Mouse (Mus musculus) B cell, adult 2 months (primary cell): ENCODE results near the gene Polr3e.
"Not testable (repeated sequence)": the region's sequence is repeated elsewhere in the genome, so short reads cannot be mapped to it uniquely, and the experiment has no call there.

ENCODE experiments used
- DNase-seq, 2 experiments: peaks; one replicate each; pipeline ENCODE4 v3.0.0; 2022

The Polr3e gene

GRCm38 (mm10) chr7:120911268-120911667 lies 6.3 kb upstream of the Polr3e start:
- DNase-seq = not testable (repeated sequence)

- DNase-seq = peak; percentile 18 to 21
Measured at GRCm38 (mm10) chr7:120913332-120913731, 4.2 kb upstream of the Polr3e start.

- DNase-seq = peak; percentile 8 to 18
Measured at GRCm38 (mm10) chr7:120916262-120916875, 1.2 kb upstream of the Polr3e start.

GRCm38 (mm10) chr7:120917279-120917591 lies 309 bp upstream of the Polr3e start:
- DNase-seq = no peak

GRCm38 (mm10) chr7:120918526-120918962 lies 1.0 kb downstream of the Polr3e start:
- peak; percentile 83 to 85 for DNase-seq

DNA sequence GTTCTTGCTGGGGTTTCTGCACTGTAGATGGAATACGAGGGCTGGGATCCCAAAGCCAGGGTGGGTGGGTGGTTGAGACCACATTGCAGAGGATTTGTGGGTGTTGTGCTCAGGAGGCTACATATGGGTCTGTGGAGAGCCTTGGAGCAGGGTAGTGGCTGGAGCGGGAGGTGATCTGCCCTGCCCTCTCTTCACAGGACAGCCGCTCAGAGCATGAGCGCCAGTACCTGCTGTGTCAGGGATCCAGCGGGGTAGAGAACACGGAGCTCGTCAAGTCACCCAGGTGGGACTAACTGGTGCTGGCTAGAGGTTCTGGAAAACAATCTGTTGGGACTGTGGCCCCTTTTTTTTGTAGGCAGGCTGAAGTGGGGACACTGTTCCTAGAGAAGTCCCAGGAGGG lies 15.6 kb downstream of the Polr3e start:
- no peak for DNase-seq

DNA sequence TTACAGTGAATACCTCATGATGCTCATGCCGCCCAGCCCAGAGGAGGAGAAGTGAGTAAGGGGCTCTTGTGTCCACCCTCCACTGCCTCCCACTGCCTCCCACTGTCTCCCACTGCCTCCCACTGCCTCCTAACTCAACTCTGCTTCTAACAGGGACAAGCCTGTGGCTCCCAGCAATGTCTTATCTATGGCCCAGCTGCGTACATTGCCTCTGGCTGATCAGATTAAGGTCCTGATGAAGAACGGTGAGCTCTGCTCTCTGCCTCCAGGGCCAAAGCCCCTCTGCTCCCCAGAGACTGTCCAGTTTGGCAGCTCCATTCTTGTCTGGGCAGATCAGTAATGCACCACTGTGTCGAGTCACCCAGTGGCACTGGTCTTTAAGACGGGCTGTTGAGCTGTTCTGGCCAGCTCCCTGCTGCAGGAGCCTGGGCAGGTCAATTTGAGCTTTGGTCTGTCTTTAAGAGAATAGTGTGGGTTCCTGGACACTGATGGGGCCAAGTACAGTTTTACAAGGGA lies 16.2 kb downstream of the Polr3e start:
- no peak for DNase-seq

GRCm38 (mm10) chr7:120934716-120935115 lies 17.2 kb downstream of the Polr3e start:
- DNase-seq = peak; percentile 64 to 68

GRCm38 (mm10) chr7:120936522-120936921 lies 19.0 kb downstream of the Polr3e start:
- no peak for DNase-seq

DNA sequence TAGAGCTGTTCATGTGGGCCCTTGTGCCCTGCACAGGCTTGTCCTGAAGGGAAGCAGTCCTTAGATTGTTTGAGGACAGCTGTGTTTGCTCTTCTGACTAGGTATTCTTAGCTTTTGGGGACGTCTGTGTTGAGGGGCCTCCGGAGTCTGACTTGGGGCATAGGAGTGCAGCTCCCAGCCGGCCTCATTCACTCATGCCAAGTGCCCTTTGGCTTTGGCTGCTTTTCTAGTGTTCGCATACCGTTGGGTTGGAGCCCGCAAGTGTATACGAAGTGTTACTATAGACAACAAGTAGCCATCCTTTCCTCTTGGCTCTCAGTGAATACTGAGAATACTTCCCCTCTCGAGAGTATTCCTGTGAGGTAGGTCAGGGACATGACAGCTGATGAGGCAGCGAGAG lies 20.7 kb downstream of the Polr3e start:
- no peak for DNase-seq

- no peak for DNase-seq
Measured at GRCm38 (mm10) chr7:120940343-120940742, 22.8 kb downstream of the Polr3e start.

DNA sequence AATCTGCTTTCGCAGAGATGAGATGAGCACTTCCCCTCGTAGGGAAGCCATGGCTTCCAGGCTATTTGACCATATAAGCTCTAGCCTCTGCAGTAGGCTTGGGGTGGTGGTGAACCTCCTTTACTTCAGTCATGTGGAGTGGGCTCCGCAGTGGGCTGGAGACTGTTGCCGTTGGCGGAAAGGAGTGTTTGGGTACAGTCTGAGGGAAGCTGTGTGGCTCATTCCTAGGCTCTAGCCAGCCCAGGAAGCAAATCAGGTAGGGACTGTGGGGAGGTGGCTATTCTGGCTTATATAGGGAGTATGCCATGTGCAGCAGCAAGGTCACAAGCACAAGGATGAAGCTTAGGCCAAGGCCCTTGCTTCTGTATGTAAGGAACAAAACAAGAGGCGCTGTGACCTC lies 23.7 kb downstream of the Polr3e start:
- no peak for DNase-seq

GRCm38 (mm10) chr7:120942506-120942905 lies 25.0 kb downstream of the Polr3e start:
- no peak for DNase-seq

DNA sequence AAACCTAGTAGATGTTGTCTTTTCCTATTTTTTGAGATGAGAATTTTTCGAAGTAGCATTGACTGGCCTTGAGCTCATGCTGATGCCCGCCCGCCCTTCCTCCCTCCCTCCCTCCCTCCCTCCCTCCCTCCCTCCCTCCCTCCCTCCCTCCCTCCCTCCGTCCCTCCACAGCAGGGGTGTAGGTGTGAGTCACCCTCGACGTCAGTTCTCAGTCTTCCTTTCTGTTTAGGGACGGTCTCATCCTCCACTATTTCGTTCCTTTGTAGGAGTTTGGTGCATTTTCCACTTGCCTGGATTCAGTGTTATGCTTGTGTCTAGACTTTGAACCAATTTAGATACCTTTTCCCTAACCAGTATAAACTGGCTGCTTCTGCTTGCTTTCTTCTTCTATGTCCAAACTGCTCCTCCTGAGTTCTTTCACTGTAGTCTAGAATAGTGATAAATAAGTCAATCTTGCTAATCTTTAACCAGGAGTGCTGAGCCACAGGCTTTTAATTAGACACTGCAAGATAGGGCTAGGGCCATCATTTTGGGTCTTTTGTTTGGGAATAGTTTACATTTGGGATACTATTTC lies 26.5 kb downstream of the Polr3e start:
- no peak for DNase-seq

GRCm38 (mm10) chr7:120953591-120953990 lies 36.0 kb downstream of the Polr3e start:
- not testable (repeated sequence) for DNase-seq

DNA sequence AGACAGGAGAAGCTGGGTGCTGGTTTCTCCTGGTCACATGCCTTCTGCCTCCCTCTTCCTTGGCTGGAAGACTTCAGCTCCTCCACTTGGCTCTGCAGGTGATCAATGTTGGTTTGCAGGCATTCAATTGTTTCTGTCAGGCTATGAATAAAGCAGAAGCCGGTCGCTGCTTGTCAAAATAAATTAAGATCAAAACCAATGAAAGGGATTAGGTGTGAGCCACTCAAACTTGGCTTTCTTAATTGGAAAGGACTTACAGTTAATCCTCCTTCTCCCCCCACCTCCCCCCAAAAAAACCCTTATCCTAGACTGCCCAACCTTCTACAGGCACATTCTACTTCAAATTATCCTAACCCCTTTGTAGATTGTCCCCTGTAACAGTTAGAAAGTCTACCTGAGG lies 42.6 kb downstream of the Polr3e start:
- no peak for DNase-seq

DNA sequence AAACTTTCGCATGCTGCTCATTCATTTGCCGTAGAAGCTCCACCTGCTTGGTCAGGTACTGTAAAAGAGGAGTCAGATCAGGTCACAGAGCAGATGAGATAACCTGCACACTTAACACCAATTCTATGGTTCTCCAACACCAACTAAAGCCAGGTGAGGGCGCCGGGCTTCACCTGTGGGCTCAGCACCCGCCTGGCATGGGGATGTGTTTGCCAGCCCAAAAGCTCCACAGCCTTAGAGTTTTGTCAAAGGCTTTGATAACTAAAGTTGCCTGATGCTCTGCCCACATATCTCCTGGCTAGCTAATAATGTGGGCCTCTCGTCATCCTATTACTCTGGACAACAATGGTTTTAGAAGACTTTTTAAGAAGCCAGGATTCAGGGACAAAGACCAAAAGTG lies 43.1 kb downstream of the Polr3e start:
- DNase-seq = peak in 1 of 2 experiments; percentile 11

- DNase-seq = no peak
Measured at GRCm38 (mm10) chr7:120961893-120962292, 44.3 kb downstream of the Polr3e start.

DNA sequence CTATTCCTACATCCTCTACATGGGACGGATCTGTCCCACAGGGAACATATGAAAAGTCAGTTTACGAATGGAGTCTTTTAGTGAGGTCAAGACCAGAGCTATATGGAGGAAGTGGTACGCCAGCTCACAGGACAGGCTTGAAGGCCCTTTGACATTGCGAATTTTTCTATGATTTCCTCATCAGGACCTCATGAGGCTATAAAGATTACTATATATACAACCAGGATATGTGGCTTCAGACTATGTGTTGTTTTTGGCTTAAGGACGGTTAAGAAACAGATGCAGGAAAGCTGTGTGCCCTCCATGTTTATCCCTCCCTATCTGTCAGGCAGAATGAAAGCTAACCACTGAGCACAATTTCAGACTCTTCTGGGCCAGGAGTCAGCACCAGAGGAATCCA lies 45.6 kb downstream of the Polr3e start:
- DNase-seq = no peak

- DNase-seq = no peak
Measured at GRCm38 (mm10) chr7:120969221-120969620, 51.7 kb downstream of the Polr3e start.

- DNase-seq = no peak
Measured at GRCm38 (mm10) chr7:120970112-120970511, 52.6 kb downstream of the Polr3e start.

DNA sequence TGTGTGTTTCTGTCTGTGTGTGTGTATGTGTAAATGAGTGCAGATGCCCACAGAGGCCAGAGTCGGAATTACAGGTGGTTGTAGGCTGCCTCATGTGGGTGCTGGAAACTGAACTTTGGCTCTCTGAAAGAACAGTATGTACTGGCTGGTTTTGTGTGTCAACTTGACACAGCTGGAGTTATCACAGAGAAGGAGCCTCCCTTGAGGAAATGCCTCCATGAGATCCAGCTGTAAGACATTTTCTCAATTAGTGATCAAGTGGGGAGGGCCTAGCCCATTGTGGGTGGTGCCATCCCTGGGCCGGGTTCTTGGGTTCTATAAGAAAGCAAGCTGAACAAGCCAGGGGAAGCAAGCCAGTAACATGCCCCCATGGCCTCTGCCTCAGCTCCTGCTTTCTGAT lies 54.9 kb downstream of the Polr3e start:
- not testable (repeated sequence) for DNase-seq

DNA sequence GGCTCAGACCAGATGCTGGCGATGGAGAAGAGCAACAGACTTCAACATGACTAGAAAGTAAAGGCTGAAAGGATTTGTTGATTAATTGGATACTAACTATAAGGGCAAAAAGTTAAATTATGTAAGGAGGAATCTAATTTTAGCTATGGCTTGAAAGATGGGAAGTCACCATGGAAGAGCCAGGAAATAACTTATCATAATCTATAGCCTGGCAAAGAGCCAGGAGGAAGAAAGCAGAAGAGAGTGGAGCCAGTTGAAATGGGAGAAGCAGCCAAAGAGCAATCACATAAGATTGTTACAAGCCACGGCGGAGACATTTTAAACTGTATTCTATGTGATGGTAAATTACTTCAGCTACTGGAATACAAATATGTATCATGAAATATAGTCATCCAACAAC lies 56.5 kb downstream of the Polr3e start:
- DNase-seq = no peak

GRCm38 (mm10) chr7:120977063-120977462 lies 59.5 kb downstream of the Polr3e start:
- no peak for DNase-seq

DNA sequence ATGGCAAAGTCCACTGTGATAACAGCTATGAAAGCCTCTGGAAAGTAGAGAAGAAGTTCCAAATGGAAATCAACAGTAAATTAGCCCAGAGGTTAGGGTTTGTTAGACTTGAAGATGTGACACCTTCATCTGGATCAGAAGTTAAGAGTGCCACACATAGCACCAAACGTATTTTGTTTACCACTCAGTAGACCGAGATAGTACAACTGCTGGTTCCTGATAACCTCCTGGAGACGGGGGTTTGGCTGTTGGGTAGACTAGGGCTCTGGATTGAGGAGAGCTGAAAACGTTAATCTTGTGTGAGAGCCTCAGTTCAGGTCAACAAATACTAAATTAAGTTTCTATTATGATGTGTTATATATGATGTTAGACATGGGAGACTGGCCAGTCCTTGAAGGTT lies 62.5 kb downstream of the Polr3e start:
- DNase-seq = no peak
